Mouse (Mus musculus): ENCODE data around the gene Med16.

DNA sequence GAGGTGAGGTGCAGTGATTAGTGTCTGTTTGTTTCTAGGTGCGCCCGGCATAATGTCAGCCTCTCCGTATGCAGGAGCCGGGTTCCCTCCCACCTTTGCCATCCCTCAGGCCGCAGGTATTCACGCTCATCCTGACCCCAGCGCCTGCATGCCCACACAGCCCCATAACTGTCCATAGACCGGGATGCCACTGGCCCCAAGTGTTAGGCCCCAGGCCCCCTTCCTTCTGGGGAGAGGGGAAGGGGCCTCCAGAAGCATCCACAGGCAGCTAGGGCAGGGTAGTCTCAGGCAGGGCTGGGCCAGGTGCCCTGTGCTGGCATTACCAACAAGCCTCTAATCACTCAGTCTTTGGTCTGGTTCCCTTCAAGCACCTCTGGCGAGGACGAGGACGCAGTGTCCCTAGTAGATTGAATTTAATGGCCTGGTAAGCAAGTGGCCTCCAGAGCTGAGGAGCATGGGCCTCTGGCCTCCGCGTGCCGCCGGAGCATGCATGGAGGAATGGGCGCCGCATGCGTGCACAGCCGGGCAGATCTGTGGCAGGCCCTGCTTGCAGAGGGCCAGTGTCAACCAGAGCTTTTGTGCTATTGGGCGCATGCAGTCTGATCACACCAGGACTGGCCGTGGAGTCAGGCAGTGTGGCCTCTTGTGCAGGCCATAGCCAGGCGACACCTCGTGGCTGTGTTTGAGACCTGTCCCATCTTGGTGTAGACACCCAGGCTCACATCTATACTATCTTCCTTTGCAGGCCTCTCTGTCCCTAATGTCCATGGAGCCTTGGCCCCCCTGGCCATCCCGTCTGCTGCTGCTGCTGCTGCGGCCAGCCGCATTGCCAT is 48.4 kb downstream of the Med16 start:
- TF ChIP-seq MAZ (IDR thresholded peaks at IDR 0.05; ENCODE audit: low read depth, low read length): no peak
- TF ChIP-seq RAD21 (IDR thresholded peaks at IDR 0.05; ENCODE audit: low read depth, low read length): no peak
- TF ChIP-seq SMC3 (IDR thresholded peaks at IDR 0.05; ENCODE audit: low read depth, low read length): no peak
- TF ChIP-seq ZC3H11A (IDR thresholded peaks at IDR 0.05; ENCODE audit: low read depth, low read length): no peak
- no peak for TF ChIP-seq ZMIZ1 (IDR thresholded peaks at IDR 0.05; ENCODE audit: low read depth, low read length)
- TF ChIP-seq CTCF (conservative IDR thresholded peaks at IDR 0.05 in 1 of 2, IDR thresholded peaks at IDR 0.05 in 1 of 2; ENCODE audit: low read depth in 2 of 2, low read length in 2 of 2): no peak
- no peak for TF ChIP-seq ZKSCAN1 (IDR thresholded peaks at IDR 0.05; ENCODE audit: borderline replicate concordance, low read depth, low read length)
- no peak for TF ChIP-seq CHD1 (IDR thresholded peaks at IDR 0.05; ENCODE audit: low read depth, low read length)
